Mouse (Mus musculus) heart, embryonic 16.5 days (tissue): ENCODE data around the gene Gm45062. TPM values are rescaled to one million over a fixed set of nuclear protein-coding genes. Genes with fewer than 3 reads are reported as not detected.

ENCODE experiments used
- ATAC-seq: fragments of 200-750 bp; cut with Nextera tagmentation; replicated peaks from 2 replicates; pipeline ENCODE4 v1.8.0; 2017; ENCODE audit warnings: moderate number of reproducible peaks; ENCODE audit not compliant: insufficient read depth, low FRiP score; ENCODE audit errors: extremely low read depth
- H3K27ac ChIP-seq: fragments of 300-500 bp; sonication (generic); 2 replicates; pipeline ENCODE4 v1.5.1; 2014; ENCODE audit warnings: mild to moderate bottlenecking, low read length, control low read depth, moderate library complexity
- H3K27me3 ChIP-seq: fragments of 300-500 bp; sonication (generic); 2 replicates; pipeline ENCODE4 v1.6.1; 2014; ENCODE audit warnings: low read length, mixed read lengths; ENCODE audit not compliant: control insufficient read depth, insufficient read depth
- H3K36me3 ChIP-seq: fragments of 300-500 bp; sonication (generic); 2 replicates; pipeline ENCODE4 v1.6.1; 2014; ENCODE audit not compliant: control insufficient read depth, insufficient read depth
- H3K4me1 ChIP-seq: fragments of 300-500 bp; sonication (generic); 2 replicates; pipeline ENCODE4 v1.6.1; 2014; ENCODE audit warnings: low read length, mixed read lengths; ENCODE audit not compliant: control insufficient read depth, insufficient read depth
- H3K4me2 ChIP-seq: fragments of 300-500 bp; sonication (generic); 2 replicates; pipeline ENCODE4 v1.6.1; 2014; ENCODE audit warnings: low read depth, mild to moderate bottlenecking, control low read depth, low read length
- H3K4me3 ChIP-seq: fragments of 300-500 bp; sonication (generic); 2 replicates; pipeline ENCODE4 v1.5.1; 2014; ENCODE audit warnings: mild to moderate bottlenecking, control low read depth, low read length
- H3K9ac ChIP-seq: fragments of 300-500 bp; sonication (generic); 2 replicates; pipeline ENCODE4 v1.6.1; 2014; ENCODE audit warnings: low read length, control low read depth
- H3K9me3 ChIP-seq: fragments of 300-500 bp; sonication (generic); replicated peaks from 2 replicates; pipeline ENCODE4 v1.6.1; 2016; ENCODE audit warnings: low read length; ENCODE audit not compliant: control insufficient read depth
- WGBS: fragments of 180-500 bp; shearing (Covaris S2); extraction: QIAGEN DNeasy Blood & Tissue Kit; methylation state at CpG from one replicate; pipeline ENCODE4 v1.1.7; 2014; 5-methylcytosine and 5-hydroxymethylcytosine counted together
- polyA plus RNA-seq: library from polyadenylated mRNA; unstranded; fragments of >200 nt; fragmentation: Nextera tagmentation; extraction: Ambion mirVana; gene quantifications from 2 replicates; pipeline ENCODE4 v1.2.1, GENCODE M21; 2015

The Gm45062 gene
- polyA plus RNA-seq, 1 experiment from 2014 or later, result 9.1 TPM

- Histone ChIP-seq H3K27me3 (no peaks in the 10 kb centered on the region), H3K27ac (no peak overlapping the region), H3K9ac (no peak overlapping the region), H3K4me3 (no peak overlapping the region), H3K4me1 (no peaks in the 10 kb centered on the region), H3K4me2 (no peak overlapping the region), H3K36me3 (peaks cover 4% of the 10 kb centered on the region; the same call in 1 of the 2 replicates), H3K9me3 (no peaks in the 10 kb centered on the region)
- ATAC-seq, result no peak
- WGBS, result 89% methylated on average over 9 of the region's 9 CpGs
Measured at GRCm38 (mm10) chr6:8582377-8582776, 323.1 kb downstream of the Gm45062 start.

DNA sequence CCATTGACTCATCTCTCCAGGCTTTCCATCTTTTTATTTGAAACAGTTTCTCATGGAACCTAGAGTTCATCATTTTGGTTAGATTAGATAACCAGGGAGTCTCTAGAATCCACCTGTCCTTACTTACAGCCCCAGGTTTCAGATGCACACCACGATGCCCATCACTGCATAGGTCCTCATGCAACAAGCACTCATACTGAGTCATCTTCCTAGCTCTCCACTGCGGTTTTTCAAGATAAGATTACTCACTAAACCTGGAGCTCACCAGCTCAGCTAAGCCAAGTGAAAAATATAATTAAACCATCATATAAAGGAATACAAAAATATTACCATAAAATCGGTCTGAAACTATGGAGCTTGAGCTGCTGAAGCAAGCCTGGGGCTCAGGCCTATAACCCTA, 324.6 kb downstream of the Gm45062 start:
- Histone ChIP-seq H3K4me3 (no peak overlapping the region), H3K9ac (no peak overlapping the region), H3K27ac (no peak overlapping the region), H3K36me3 (peaks cover 6% of the 10 kb centered on the region; the same call in 1 of the 2 replicates), H3K9me3 (no peaks in the 10 kb centered on the region), H3K4me1 (no peaks in the 10 kb centered on the region), H3K4me2 (no peak overlapping the region), H3K27me3 (no peaks in the 10 kb centered on the region)
- ATAC-seq, result no peak
- 63% methylated on average over 3 of the region's 3 CpGs for WGBS

- H3K9ac ChIP-seq, result no peak overlapping the region
- ATAC-seq, result no peak
- H3K4me1 ChIP-seq, result no peaks in the 10 kb centered on the region
- H3K36me3 ChIP-seq, result 0 out of 2 replicates have a peak, but pooled peaks cover 2% of the 10 kb centered on the region
- no peak overlapping the region for H3K4me2 ChIP-seq
- WGBS, result 81% methylated on average over 9 of the region's 9 CpGs
- no peaks in the 10 kb centered on the region for H3K9me3 ChIP-seq
- H3K27me3 ChIP-seq, result no peaks in the 10 kb centered on the region
- H3K27ac ChIP-seq, result no peak overlapping the region
- H3K4me3 ChIP-seq, result no peak overlapping the region
Measured at GRCm38 (mm10) chr6:8591665-8592064, 332.4 kb downstream of the Gm45062 start.

DNA sequence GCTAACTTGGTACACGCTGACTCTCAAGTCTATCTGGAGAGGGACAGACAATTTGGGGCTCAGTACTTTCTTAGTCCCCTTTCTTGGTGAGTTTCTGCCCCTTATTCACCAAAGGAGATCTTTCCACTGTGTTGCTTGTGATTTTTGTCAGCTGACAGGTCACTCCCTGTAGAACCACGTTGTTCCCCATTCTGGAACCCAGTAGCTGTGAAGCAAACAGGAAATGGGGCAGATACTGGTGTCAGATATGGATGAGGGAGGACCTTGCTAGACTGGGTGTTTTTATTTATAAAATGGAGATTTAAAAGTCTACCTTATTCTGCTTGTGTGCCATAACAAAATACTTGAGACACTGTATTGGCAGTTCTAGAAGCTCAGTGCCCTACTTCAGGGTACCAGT, 358.1 kb downstream of the Gm45062 start:
- H3K36me3 ChIP-seq, result no peaks in the 10 kb centered on the region
- H3K27me3 ChIP-seq, result no peaks in the 10 kb centered on the region
- no peaks in the 10 kb centered on the region for H3K4me1 ChIP-seq
- no peak overlapping the region for H3K27ac ChIP-seq
- ATAC-seq, result no peak
- WGBS, result 68% methylated on average over 2 of the region's 2 CpGs
- no peak overlapping the region for H3K9ac ChIP-seq
- no peak overlapping the region for H3K4me3 ChIP-seq
- no peak overlapping the region for H3K4me2 ChIP-seq
- H3K9me3 ChIP-seq, result 0 out of 2 replicates have a peak, but pooled peaks cover 2% of the 10 kb centered on the region

GRCm38 (mm10) chr6:8619582-8620350, 360.5 kb downstream of the Gm45062 start:
- H3K9ac ChIP-seq, result no peak overlapping the region

GRCm38 (mm10) chr6:8623045-8623444, 363.8 kb downstream of the Gm45062 start:
- H3K9me3 ChIP-seq, result 0 out of 2 replicates have a peak, but pooled peaks cover 2% of the 10 kb centered on the region
- no peaks in the 10 kb centered on the region for H3K36me3 ChIP-seq
- no peak overlapping the region for H3K4me3 ChIP-seq
- H3K9ac ChIP-seq, result no peak overlapping the region
- H3K27me3 ChIP-seq, result no peaks in the 10 kb centered on the region
- no peak for ATAC-seq
- H3K4me2 ChIP-seq, result no peak overlapping the region
- H3K4me1 ChIP-seq, result no peaks in the 10 kb centered on the region
- H3K27ac ChIP-seq, result no peak overlapping the region
- 62% methylated on average over 3 of the region's 3 CpGs for WGBS

More at GRCm38 (mm10) chr6:8619582-8620350, 360.5 kb downstream of the Gm45062 start:
- H3K27ac ChIP-seq, result no peak overlapping the region
- ATAC-seq, result no peak
- H3K4me3 ChIP-seq, result no peak overlapping the region
- 77% methylated on average over 4 of the region's 4 CpGs for WGBS
- no peaks in the 10 kb centered on the region for H3K36me3 ChIP-seq
- H3K27me3 ChIP-seq, result no peaks in the 10 kb centered on the region
- 0 out of 2 replicates have a peak, but pooled peaks cover 2% of the 10 kb centered on the region for H3K9me3 ChIP-seq
- no peaks in the 10 kb centered on the region for H3K4me1 ChIP-seq
- H3K4me2 ChIP-seq, result no peak overlapping the region

- Histone ChIP-seq H3K27ac (no peak overlapping the region), H3K27me3 (no peaks in the 10 kb centered on the region), H3K9ac (no peak overlapping the region), H3K4me3 (no peak overlapping the region), H3K9me3 (no peaks in the 10 kb centered on the region), H3K36me3 (no peaks in the 10 kb centered on the region), H3K4me1 (no peaks in the 10 kb centered on the region; the same call in 1 of the 2 replicates), H3K4me2 (no peak overlapping the region)
- 85% methylated on average over 8 of the region's 8 CpGs for WGBS
- ATAC-seq, result no peak
Measured at GRCm38 (mm10) chr6:8628226-8628625, 369.0 kb downstream of the Gm45062 start.

- whole genome bisulfite sequencing, result 90% methylated on average over 7 of the region's 7 CpGs
- Histone ChIP-seq H3K27ac (no peak overlapping the region), H3K9me3 (no peaks in the 10 kb centered on the region), H3K4me2 (no peak overlapping the region), H3K4me1 (no peaks in the 10 kb centered on the region; the same call in 1 of the 2 replicates), H3K27me3 (no peaks in the 10 kb centered on the region), H3K4me3 (no peak overlapping the region), H3K36me3 (no peaks in the 10 kb centered on the region), H3K9ac (no peak overlapping the region)
- ATAC-seq, result no peak
Measured at GRCm38 (mm10) chr6:8628715-8629267, 369.5 kb downstream of the Gm45062 start.

GRCm38 (mm10) chr6:8630531-8630930, 371.3 kb downstream of the Gm45062 start:
- no peak overlapping the region for H3K4me3 ChIP-seq
- H3K36me3 ChIP-seq, result no peaks in the 10 kb centered on the region
- no peak overlapping the region for H3K4me2 ChIP-seq
- no peaks in the 10 kb centered on the region for H3K27me3 ChIP-seq
- WGBS, result 66% methylated on average over 7 of the region's 7 CpGs
- no peak overlapping the region for H3K9ac ChIP-seq
- ATAC-seq, result no peak
- H3K9me3 ChIP-seq, result no peaks in the 10 kb centered on the region
- H3K27ac ChIP-seq, result no peak overlapping the region
- H3K4me1 ChIP-seq, result no peaks in the 10 kb centered on the region; the same call in 1 of the 2 replicates
